Mouse (Mus musculus) lung, postnatal 10 days (tissue): ENCODE measurements at regions not wholly inside any gene's neighbourhood (a gene's known extent, or its start where the extent isn't known, plus 50 kb on each side); places are given as distances from the start of the nearest gene placed in this dataset.
"Not testable (repeated sequence)": the region's sequence is repeated elsewhere in the genome, so short reads cannot be mapped to it uniquely, and the experiment has no call there.

ENCODE experiments used
- DNase-seq: peaks from one replicate; pipeline ENCODE4 v3.0.0; 2021

- DNase-seq, result no peak
Measured at GRCm38 (mm10) chr7:60293556-60293955, 153.5 kb upstream of the Snrpn start.

GRCm38 (mm10) chr7:60244187-60244866 lies 104.3 kb upstream of the Snrpn start:
- DNase-seq, result peak; percentile 16

- peak; percentile 64 for DNase-seq
Measured at GRCm38 (mm10) chr7:60243746-60244145, 103.7 kb upstream of the Snrpn start.

GRCm38 (mm10) chr7:60238595-60239195 lies 98.7 kb upstream of the Snrpn start:
- DNase-seq, result not testable (repeated sequence)

- not testable (repeated sequence) for DNase-seq
Measured at GRCm38 (mm10) chr7:60216358-60217273, 76.6 kb upstream of the Snrpn start.
